Mouse (Mus musculus): ENCODE results near the gene Mrpl4.
"Not testable (repeated sequence)": the region's sequence is repeated elsewhere in the genome, so short reads cannot be mapped to it uniquely, and the experiment has no call there.

The Mrpl4 gene

DNA sequence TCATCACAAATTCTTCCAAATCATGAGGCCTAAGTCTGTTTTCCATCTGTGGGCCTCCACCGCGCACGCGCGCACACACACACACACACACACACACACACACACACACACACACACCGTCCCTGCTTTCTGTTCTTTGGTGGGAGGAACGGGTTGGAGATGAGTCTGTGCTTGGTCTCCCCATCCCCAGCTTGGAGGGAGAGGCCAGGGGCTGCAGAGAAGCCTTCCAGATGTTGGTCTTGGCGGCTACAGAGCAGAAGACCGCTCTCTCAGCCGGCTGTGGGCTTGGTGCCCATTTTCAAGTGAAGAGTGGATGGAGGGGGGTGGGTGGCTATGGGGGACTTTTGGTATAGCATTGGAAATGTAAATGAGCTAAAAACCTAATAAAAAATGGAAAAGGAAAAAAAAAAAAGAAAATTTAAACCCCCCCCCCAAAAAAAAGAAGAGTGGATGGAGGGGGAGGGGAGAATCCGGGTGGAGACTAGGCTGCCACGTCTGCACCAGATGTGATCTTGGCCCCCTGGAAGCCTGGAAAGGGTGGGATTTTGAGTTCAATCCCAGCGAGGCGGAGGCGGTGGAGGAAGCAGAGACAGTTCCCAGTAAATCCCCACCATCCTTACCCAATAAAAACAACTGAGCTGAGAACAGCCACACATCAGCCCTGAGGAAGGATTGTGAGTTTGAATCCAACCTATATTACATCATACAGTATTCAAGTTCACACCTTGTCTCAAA lies 15.4 kb upstream of the Mrpl4 start:
- DNase-seq (ENCODE audit: extremely low spot score), result no peak

- no peak for DNase-seq (ENCODE audit: extremely low spot score)
Observed at GRCm38 (mm10) chr9:20987953-20988352, 14.6 kb upstream of the Mrpl4 start.

GRCm38 (mm10) chr9:20990861-20991260 lies 11.7 kb upstream of the Mrpl4 start:
- peak; percentile 46 for DNase-seq (ENCODE audit: extremely low spot score)

DNA sequence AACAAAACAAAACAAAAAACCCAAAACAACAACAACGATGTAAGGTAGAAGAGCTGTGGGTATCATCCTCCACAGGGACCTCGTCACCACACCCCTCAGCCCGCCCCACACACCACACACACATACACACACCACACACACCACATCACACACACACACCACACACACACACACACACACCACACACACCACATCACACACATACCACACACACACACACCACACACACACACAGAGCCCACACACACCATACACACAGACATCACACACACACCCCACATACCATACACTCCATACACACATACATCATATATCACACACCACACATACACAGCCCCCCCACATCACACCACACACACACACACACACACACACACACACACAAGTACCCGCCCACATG lies 11.0 kb upstream of the Mrpl4 start:
- DNase-seq (ENCODE audit: extremely low spot score), result no peak

DNA sequence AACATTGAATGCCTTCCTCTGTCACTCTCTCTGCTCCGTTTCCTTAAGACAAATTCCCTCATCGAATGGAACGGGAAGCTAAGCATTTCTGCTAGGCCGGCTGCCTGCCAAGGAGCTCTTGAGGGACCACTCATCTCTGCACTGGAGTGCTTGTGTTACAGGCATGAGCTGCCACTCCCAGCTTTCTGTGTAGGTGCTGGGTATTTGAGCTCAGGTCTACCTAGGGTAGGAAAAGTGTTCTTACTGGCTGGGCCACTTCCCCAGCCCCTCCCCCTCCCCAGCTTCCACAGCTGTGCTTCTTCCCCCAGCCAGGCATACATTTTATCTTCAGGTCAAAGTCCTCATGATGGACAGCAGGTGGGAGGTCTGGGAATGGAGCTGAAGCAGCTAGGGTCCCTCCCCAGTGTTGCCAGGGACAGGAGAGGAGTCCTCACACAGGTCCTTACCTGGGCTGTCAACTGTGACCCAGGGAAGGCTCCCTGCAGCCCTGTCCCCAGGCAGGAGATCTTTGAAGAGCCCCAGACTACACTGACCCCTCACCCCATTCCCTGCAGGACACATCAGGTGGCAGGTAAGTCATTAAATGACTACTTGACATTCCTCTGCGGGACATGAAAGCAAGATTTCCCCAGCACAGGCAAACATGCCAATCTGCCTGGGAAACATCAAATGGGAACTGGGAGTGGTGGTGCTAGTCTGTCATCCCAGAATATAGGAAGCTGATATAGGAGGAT lies 9.2 kb upstream of the Mrpl4 start:
- DNase-seq (ENCODE audit: extremely low spot score), result no peak

GRCm38 (mm10) chr9:20995069-20995468 lies 7.5 kb upstream of the Mrpl4 start:
- DNase-seq (ENCODE audit: extremely low spot score), result no peak

- no peak for DNase-seq (ENCODE audit: extremely low spot score)
Observed at GRCm38 (mm10) chr9:20997065-20997464, 5.5 kb upstream of the Mrpl4 start.

DNA sequence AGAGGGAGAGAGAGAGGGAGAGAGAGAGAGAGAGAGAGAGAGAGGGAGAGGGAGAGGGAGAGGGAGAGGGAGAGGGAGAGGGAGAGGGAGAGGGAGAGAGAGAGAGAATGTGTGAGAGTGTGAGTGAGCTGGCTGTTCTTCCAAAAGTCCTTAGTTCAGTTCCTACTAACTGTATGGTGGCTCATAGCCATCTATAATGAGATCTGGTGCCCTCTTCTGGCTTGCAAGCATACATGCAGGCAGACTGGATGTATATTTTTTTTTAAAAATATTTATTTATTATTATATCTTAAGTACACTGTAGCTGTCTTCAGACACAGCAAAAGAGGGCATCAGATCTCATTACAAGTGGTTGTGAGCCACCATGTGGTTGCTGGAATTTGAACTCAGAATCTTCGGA lies 4.2 kb upstream of the Mrpl4 start:
- not testable (repeated sequence) for DNase-seq (ENCODE audit: extremely low spot score)

GRCm38 (mm10) chr9:21000811-21001210 lies 1.7 kb upstream of the Mrpl4 start:
- DNase-seq (ENCODE audit: extremely low spot score), result no peak

- DNase-seq (ENCODE audit: extremely low spot score), result no peak
Observed at GRCm38 (mm10) chr9:21001651-21002200, 812 bp upstream of the Mrpl4 start.

DNA sequence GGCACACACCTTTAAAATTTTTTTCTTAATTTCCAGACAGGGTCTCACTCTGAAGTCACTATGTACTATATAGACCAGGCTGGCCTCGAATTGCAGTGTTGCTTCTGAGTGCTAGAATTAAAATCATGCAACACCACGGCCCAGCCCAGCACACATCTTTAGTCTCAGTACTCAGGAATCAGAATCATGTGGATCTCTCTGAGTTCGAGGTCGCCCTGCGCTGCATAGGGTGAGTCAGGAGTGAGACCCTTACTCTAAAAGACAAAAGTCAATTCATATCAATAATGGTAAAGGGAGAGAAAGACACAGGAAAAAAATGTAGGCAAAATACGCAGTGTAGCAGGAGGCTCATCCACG lies 290 bp upstream of the Mrpl4 start:
- DNase-seq (ENCODE audit: extremely low spot score), result no peak

GRCm38 (mm10) chr9:21007313-21007952 lies 4.9 kb downstream of the Mrpl4 start:
- DNase-seq (ENCODE audit: extremely low spot score), result no peak

DNA sequence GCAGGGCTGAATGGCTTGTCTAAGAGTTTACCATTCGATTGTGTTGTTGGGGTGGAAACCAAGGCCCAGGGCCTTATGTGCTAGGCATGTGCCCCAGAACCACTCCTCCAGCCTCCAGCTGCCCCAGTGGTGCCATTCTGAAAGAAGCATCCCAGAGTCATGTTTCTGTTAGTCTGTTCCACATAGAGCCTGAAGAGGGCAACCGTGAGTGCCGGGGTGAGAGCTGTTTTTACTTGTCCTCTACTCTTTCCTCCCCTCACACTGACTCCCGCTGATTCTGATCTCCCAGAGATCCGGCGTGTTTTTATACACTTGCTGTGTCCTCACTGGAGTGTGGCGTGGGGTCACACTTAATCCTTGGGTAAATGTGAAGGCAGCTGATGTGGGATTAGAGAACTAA lies 5.5 kb downstream of the Mrpl4 start:
- DNase-seq (ENCODE audit: extremely low spot score), result no peak

DNA sequence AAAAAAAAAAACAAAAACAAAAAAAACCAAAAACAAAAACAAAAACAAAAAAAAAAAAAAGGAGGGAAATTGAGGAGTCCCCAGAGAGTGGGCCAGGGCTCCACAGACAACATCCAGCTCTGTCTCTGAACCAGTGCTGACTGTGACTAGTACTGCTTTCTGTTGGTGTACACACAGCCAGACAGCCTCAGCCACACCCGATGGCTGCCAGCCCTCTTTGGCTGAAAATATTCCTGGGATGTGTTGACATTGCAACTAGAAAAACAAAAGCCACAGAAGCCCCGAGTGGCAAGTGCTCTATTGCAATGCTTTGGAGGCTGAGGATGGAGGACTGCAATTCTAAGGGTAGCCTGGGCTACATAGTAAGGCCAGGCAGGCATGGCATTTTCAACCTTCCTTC lies 7.8 kb downstream of the Mrpl4 start:
- DNase-seq (ENCODE audit: extremely low spot score), result no peak

DNA sequence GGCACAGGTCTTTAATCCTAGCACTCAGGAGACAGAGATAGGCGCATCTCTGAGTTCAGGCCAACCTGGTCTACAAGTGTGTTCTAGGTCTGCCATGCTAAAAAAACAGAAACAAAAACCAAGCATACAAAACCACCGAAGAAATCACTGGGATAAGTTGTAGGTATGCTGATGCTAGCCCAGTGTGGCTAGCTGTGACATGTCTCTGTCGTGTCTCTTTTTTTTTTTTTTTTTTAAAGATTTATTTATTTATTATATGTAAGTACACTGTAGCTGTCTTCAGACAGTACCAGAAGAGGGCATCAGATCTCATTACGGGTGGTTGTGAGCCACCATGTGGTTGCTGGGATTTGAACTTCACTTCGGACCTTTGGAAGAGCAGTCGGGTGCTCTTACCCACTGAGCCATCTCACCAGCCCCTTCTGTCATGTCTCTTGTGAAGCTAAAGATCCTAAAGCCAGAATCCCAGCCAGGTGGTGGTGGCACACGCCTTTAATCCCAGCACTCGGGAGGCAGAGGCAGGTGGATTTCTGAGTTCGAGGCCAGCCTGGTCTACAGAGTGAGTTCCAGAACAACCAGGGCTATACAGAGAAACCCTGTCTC lies 8.5 kb downstream of the Mrpl4 start:
- not testable (repeated sequence) for DNase-seq (ENCODE audit: extremely low spot score)

DNA sequence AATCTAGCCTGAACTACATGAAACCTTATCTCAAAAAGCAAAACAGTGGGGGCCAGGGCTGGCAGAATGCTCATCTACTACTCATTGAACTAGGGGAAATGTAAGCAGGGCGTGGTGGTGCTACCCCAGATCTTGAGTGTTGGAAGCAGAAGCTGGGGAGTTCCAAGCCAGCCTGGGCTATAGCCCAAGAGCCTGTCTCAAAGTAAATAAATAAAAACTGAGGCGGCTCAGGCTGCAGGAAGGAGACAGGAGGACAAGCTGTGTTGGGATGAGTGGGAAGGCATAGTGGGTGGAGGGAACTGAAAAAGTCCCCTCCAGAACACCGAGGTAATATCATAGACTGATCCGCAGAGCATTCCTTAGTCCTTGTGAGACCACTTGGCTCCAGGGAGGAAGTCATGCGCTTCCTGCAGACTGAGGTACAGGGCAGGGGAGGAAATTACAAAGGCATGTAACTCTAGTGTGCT lies 9.3 kb downstream of the Mrpl4 start:
- no peak for DNase-seq (ENCODE audit: extremely low spot score)

GRCm38 (mm10) chr9:21012368-21012767 lies 9.8 kb downstream of the Mrpl4 start:
- no peak for DNase-seq (ENCODE audit: extremely low spot score)

- peak; percentile 27 for DNase-seq (ENCODE audit: extremely low spot score)
Observed at GRCm38 (mm10) chr9:21014691-21015570, 12.4 kb downstream of the Mrpl4 start.

GRCm38 (mm10) chr9:21015571-21016130 lies 13.1 kb downstream of the Mrpl4 start, which contains the start of gene Icam1:
TSS of gene Icam1 (plus strand) at chr9:21015985.
- peak; percentile 29 for DNase-seq (ENCODE audit: extremely low spot score)

- peak; percentile 22 for DNase-seq (ENCODE audit: extremely low spot score)
Observed at GRCm38 (mm10) chr9:21016331-21017176, 14.0 kb downstream of the Mrpl4 start.

Measured in embryo, embryonic 9.5 days (tissue).